Mouse (Mus musculus) ES-E14 (cell line): ENCODE results near the gene Apod. TPM values are rescaled to one million over a fixed set of nuclear protein-coding genes. Genes with fewer than 3 reads are reported as not detected.
A peak's percentile ranks its signal among the peaks of the same experiment; 100 is the strongest.

ENCODE experiments used
- DNase-seq: peaks from one replicate; pipeline ENCODE4 v3.0.0-alpha.2; 2013; ENCODE audit warnings: low read depth, low spot score
- H3K27ac ChIP-seq: 2 replicates; pipeline ENCODE4 v1.5.1; 2012; ENCODE audit warnings: low read depth, mild to moderate bottlenecking, low read length, moderate library complexity, mixed read lengths; ENCODE audit not compliant: poor library complexity, insufficient read depth, severe bottlenecking
- H3K36me3 ChIP-seq: 2 replicates; pipeline ENCODE4 v1.6.1; 2012; ENCODE audit warnings: mild to moderate bottlenecking, low read length, moderate library complexity, mixed read lengths; ENCODE audit not compliant: control insufficient read depth, poor library complexity, insufficient read depth, severe bottlenecking
- H3K4me1 ChIP-seq, 2 experiments: fragments of 150-350 bp in 1 of 2; sonication (generic) in 1 of 2; 2 replicates each; pipeline ENCODE4 v1.6.1; 2012; ENCODE audit warnings: low read length in 2 of 2, mild to moderate bottlenecking in 1 of 2, mixed read lengths in 1 of 2; ENCODE audit not compliant: control insufficient read depth in 2 of 2, insufficient read depth in 2 of 2, poor library complexity in 1 of 2
- H3K4me3 ChIP-seq, 2 experiments: fragments of 150-350 bp in 1 of 2; sonication (generic) in 1 of 2; 2 replicates each; pipeline ENCODE4 v1.5.1; 2012; ENCODE audit warnings: low read length in 2 of 2, low read depth in 1 of 2, mild to moderate bottlenecking in 1 of 2, mixed read lengths in 1 of 2; ENCODE audit not compliant: insufficient read depth in 1 of 2, poor library complexity in 1 of 2, severe bottlenecking in 1 of 2
- H3K9ac ChIP-seq: 2 replicates; pipeline ENCODE4 v1.6.1; 2012; ENCODE audit warnings: low read depth, mild to moderate bottlenecking, low read length, mixed read lengths; ENCODE audit not compliant: poor library complexity, insufficient read depth, severe bottlenecking
- H3K9me3 ChIP-seq: fragments of 150-350 bp; sonication (generic); 2 replicates; pipeline ENCODE4 v1.6.1; 2012; ENCODE audit warnings: low read depth, mild to moderate bottlenecking, low read length; ENCODE audit not compliant: control insufficient read depth, insufficient read depth
- CHD2 ChIP-seq: IDR thresholded peaks from 2 replicates; pipeline ENCODE4 v1.6.1; 2014; ENCODE audit warnings: mild to moderate bottlenecking, low read depth, low read length, inconsistent platforms
- HCFC1 ChIP-seq: IDR thresholded peaks from 2 replicates; pipeline ENCODE4 v1.6.1; 2012; ENCODE audit warnings: low read length, inconsistent platforms, borderline replicate concordance; ENCODE audit not compliant: insufficient read depth
- MAFK ChIP-seq: IDR thresholded peaks from 2 replicates; pipeline ENCODE4 v1.6.1; 2014; ENCODE audit warnings: mild to moderate bottlenecking, low read depth, low read length, inconsistent platforms; ENCODE audit not compliant: insufficient read depth
- ZC3H11A ChIP-seq: IDR thresholded peaks from 2 replicates; pipeline ENCODE4 v1.6.1; 2012; ENCODE audit warnings: low read depth, mild to moderate bottlenecking, inconsistent platforms, low read length, borderline replicate concordance
- ZNF384 ChIP-seq: IDR thresholded peaks from 2 replicates; pipeline ENCODE4 v1.6.1; 2012; ENCODE audit warnings: low read depth, low read length, inconsistent platforms
- in situ Hi-C, 2 experiments: fragments of 600-800 bp; cut with MboI; formaldehyde crosslinking; loops; one replicate each; pipeline ENCODE4 v1.15.1; 2025; ENCODE audit warnings: low sequenced_read_pairs in 2 of 2, inconsistent platforms in 1 of 2; ENCODE audit not compliant: unreplicated experiment in 2 of 2
- total RNA-seq: library from RNA; depleted of rRNA; stranded (reverse); fragments of 300-350 nt; gene quantifications from 2 replicates; pipeline ENCODE4 v1.2.3, GENCODE M21; 2012

The Apod gene
- total RNA-seq, 1 experiment = 10.6 TPM

DNA sequence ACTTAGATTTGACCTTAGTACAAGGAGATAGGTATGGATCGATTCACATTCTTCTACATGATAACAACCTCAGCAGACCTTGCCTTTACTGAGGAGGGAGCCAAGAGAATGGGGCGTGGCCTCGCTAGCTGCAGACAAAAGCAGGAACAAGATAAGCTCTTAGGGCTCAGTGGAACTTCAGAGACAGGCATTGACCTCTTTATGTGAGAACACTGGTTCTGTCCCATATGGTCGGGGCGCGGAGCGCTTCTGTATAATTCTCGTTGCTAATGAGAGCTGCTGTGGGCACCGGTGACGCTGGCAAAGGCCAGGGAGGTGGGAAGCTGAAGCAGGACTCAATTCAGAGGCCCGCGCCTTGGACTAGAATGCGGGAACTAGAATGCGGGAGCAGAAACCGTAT, 44.0 kb upstream of the Apod start:
- peak; percentile 42 for DNase-seq
- no peak for TF ChIP-seq MAFK
- TF ChIP-seq HCFC1 = no peak
- Histone ChIP-seq H3K27ac (no peak overlapping the region), H3K9ac (peak overlapping the region; percentile 37; the same call in 1 of the 2 replicates), H3K9me3 (no peaks in the 10 kb centered on the region), H3K36me3 (no peaks in the 10 kb centered on the region), H3K4me1 (peaks cover 10 to 22% of the 10 kb centered on the region in 2 experiments), H3K4me3 (peak overlapping the region; percentile 17 to 42; a peak in 3 of 4 replicates)
- in situ Hi-C loops = loop anchor here in 1 of 2 experiments (10.0 to 25.0 kb wide), 2 partner anchors 274 to 771 kb away; partner anchors contain the start of genes Fam43a, Lsg1 and Xxylt1

DNA sequence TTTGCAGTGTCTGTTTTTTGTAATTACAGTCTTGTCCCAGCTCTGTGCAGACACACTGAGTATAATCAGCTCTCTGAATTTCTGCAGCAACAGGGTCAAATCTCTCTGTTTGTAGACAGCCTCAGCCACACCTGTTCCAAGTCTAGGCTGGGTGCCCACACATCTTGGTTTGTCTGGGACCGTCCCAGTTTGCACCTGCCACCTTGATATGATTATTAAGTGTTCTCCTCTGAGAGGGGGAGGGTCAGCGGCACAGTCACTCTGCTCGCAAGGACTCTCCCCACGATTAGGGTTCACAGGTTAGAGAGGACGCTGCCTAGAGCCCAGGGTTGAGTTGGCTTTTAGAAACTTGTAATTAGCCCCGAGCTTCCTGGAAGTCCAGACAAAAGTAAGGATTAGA, 41.3 kb upstream of the Apod start:
- Histone ChIP-seq H3K4me1 (peaks cover 10 to 18% of the 10 kb centered on the region in 2 experiments), H3K9ac (no peak overlapping the region), H3K27ac (no peak overlapping the region), H3K4me3 (no peak overlapping the region), H3K36me3 (no peaks in the 10 kb centered on the region), H3K9me3 (no peaks in the 10 kb centered on the region)
- TF ChIP-seq CHD2 (no peak), ZNF384 (no peak), HCFC1 (no peak), ZC3H11A (no peak), MAFK (no peak)
- no peak for DNase-seq
- in situ Hi-C loops = loop anchor here in 1 of 2 experiments (10.0 to 25.0 kb wide), 2 partner anchors 271 to 769 kb away; partner anchors contain the start of genes Fam43a, Lsg1 and Xxylt1

DNA sequence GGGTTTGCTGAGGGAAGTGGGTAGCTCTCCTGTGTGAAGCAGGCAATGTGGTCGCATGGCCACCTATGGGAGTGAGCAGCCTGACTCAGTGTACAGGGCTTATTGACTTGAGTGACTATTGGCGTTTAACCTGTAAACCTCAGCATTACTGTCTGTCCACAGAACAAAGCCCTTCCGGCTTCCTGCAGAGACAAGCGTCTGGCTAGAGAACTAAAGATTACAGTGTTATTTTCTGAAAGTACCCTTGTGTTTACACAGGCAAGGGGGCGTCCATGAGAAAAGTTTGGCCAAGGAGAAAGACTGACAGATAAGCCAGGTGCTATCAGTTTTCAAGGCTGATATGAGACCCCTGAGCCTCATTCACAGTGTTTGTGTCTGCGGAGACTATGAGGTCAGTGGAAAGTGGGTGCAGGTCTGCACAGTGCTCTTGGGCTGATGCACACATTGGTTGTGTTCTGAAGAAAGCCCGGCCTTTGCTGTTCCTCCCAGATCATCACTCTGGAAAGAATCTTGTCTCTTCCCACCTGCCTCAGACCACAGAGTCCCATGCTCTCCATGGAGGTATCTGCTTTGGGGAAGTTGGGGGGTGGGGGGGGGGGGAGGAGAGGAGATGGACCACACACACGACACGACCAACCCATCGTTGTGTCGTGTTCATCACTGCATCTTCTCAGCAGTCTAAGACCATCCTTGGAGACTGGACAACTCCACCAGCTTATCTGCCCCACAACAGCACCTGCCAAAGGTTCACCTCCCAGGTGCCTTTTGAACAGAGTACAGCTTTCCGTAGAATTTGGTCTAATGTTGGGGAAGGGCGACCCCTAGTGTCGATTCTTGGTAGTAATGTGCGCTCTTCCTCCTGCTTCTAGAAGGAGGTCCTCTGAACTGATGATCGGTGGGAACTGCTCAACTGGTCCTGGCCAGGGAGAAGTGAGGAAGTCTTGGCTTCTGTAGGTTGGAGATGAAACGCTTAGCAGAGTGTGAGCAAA, 40.0 kb upstream of the Apod start:
- no peak overlapping the region; the same call in 1 of the 2 replicates for H3K27ac ChIP-seq
- no peaks in the 10 kb centered on the region for H3K9me3 ChIP-seq
- H3K9ac ChIP-seq = peak overlapping the region; percentile 5; the same call in 1 of the 2 replicates
- no peak overlapping the region for H3K4me3 ChIP-seq
- TF ChIP-seq CHD2 = no peak
- peak; percentile 95 for TF ChIP-seq ZC3H11A
- H3K36me3 ChIP-seq = no peaks in the 10 kb centered on the region
- in situ Hi-C loops = loop anchor here in 1 of 2 experiments (10.0 to 25.0 kb wide), 2 partner anchors 270 to 767 kb away; partner anchors contain the start of genes Fam43a, Lsg1 and Xxylt1
- H3K4me1 ChIP-seq = peaks cover 7 to 14% of the 10 kb centered on the region in 2 experiments
- DNase-seq = peak; percentile 90

DNA sequence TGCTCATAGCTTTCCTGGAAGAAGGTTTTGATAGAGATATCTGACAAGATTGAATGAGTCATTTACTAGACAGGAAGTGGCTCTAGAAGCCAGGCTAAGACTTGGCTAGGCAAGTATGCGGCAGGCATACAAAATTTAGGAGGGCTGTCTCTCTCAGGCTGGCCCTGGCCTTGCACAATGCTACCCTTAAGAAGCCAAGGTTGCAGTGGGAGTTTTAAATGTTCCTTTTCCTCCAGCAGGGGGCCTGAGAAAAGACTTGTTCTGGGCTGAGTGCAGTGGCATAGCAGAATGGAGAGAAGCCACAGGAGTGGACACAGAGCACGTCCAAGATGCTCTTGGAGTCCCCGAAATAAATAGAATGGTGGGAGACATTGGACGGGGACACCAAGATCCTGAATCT, 38.4 kb upstream of the Apod start:
- H3K4me3 ChIP-seq = no peak overlapping the region
- H3K4me1 ChIP-seq = peaks cover 0 to 10% of the 10 kb centered on the region in 2 experiments; a peak in 2 of 4 replicates
- no peak overlapping the region for H3K27ac ChIP-seq
- no peaks in the 10 kb centered on the region for H3K36me3 ChIP-seq
- TF ChIP-seq CHD2 (no peak), HCFC1 (no peak), ZC3H11A (no peak), ZNF384 (no peak)
- in situ Hi-C loops = loop anchor here in 1 of 2 experiments (10.0 to 25.0 kb wide), 2 partner anchors 268 to 766 kb away; partner anchors contain the start of genes Fam43a, Lsg1 and Xxylt1
- DNase-seq = peak; percentile 47
- no peaks in the 10 kb centered on the region for H3K9me3 ChIP-seq
- H3K9ac ChIP-seq = no peak overlapping the region
